Mouse (Mus musculus): ENCODE results near the gene Aurka. TPM values are rescaled to one million over a fixed set of nuclear protein-coding genes. Genes with fewer than 3 reads are reported as not detected.

Aurka gene
- 4.4 and 9.9 TPM in 2 replicates for polyA plus RNA-seq (2012; rRNA removed)

GRCm38 (mm10) chr2:172370411-172371223 lies at the start of gene Aurka, which contains the start of gene Cstf1:
Gene Aurka, minus strand, starts transcription at chr2:172370535.
Gene Cstf1, plus strand, starts transcription at chr2:172370681.
- TF ChIP-seq POLR2A (IDR thresholded peaks at IDR 0.05; ENCODE audit: low read depth, low read length), result peak; percentile 47
- no peak for TF ChIP-seq CTCF (IDR thresholded peaks at IDR 0.05; ENCODE audit: extremely low read depth, insufficient read length, insufficient replicate concordance, low read depth, low read length)
- peak within 1 kb of the TSS; percentile 83 for H3K27ac ChIP-seq (ENCODE audit: insufficient read depth, low read depth, low read length)
- peaks cover 18% of the 10 kb centered on the region for H3K36me3 ChIP-seq (ENCODE audit: control insufficient read depth, insufficient read depth, low read length)
- H3K27me3 ChIP-seq (ENCODE audit: control insufficient read depth, insufficient read depth, low read length), result no peaks in the 10 kb centered on the region
- H3K4me3 ChIP-seq (ENCODE audit: low read depth, low read length), result peak within 1 kb of the TSS; percentile 85
- peaks cover 5% of the 10 kb centered on the region for H3K4me1 ChIP-seq (ENCODE audit: control insufficient read depth, insufficient read depth, insufficient read length, low read length)
- under 1% methylated on average over 66 of the region's 66 CpGs for WGBS

- TF ChIP-seq POLR2A (IDR thresholded peaks at IDR 0.05; ENCODE audit: low read depth, low read length), result no peak
- no peak for TF ChIP-seq CTCF (IDR thresholded peaks at IDR 0.05; ENCODE audit: extremely low read depth, insufficient read length, insufficient replicate concordance, low read depth, low read length)
- H3K27ac ChIP-seq (ENCODE audit: insufficient read depth, low read depth, low read length), result no peak overlapping the region
- no peaks in the 10 kb centered on the region for H3K36me3 ChIP-seq (ENCODE audit: control insufficient read depth, insufficient read depth, low read length)
- H3K4me1 ChIP-seq (ENCODE audit: control insufficient read depth, insufficient read depth, insufficient read length, low read length), result no peaks in the 10 kb centered on the region
- H3K27me3 ChIP-seq (ENCODE audit: control insufficient read depth, insufficient read depth, low read length), result no peaks in the 10 kb centered on the region
- H3K4me3 ChIP-seq (ENCODE audit: low read depth, low read length), result no peak overlapping the region
- WGBS, result 87% methylated on average over 5 of the region's 5 CpGs
Observed at GRCm38 (mm10) chr2:172418208-172418607, 47.9 kb upstream of the Aurka start.

DNA sequence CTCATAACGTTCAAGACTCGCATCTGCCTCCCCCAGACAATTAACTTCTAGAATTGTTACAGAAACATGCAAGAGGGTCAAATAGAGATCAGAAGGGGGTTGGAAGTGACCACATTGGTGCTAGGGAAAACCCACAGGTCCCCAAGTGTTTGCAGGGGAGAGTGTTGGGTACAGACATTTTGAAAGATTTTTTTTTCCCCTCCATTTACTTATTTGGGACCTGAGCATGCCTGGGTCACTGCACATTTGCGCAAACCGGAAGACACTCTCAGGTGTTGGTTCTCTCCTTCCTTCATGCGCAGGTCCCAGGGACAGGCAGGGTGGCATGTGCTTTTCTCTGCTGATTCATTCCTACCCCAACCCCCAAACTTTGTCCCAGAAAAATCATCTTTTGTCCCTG lies 46.5 kb upstream of the Aurka start:
- WGBS, result 78% methylated on average over 5 of the region's 5 CpGs
- Histone ChIP-seq H3K27ac (ENCODE audit: insufficient read depth, low read depth, low read length) (no peak overlapping the region), H3K4me3 (ENCODE audit: low read depth, low read length) (no peak overlapping the region), H3K27me3 (ENCODE audit: control insufficient read depth, insufficient read depth, low read length) (no peaks in the 10 kb centered on the region), H3K36me3 (ENCODE audit: control insufficient read depth, insufficient read depth, low read length) (no peaks in the 10 kb centered on the region), H3K4me1 (ENCODE audit: control insufficient read depth, insufficient read depth, insufficient read length, low read length) (no peaks in the 10 kb centered on the region)
- TF ChIP-seq CTCF (IDR thresholded peaks at IDR 0.05; ENCODE audit: extremely low read depth, insufficient read length, insufficient replicate concordance, low read depth, low read length) (no peak), POLR2A (IDR thresholded peaks at IDR 0.05; ENCODE audit: low read depth, low read length) (no peak)

GRCm38 (mm10) chr2:172416218-172416617 lies 45.9 kb upstream of the Aurka start:
- H3K4me3 ChIP-seq (ENCODE audit: low read depth, low read length), result no peak overlapping the region
- no peak overlapping the region for H3K27ac ChIP-seq (ENCODE audit: insufficient read depth, low read depth, low read length)
- 60% methylated on average over 12 of the region's 12 CpGs for WGBS
- no peaks in the 10 kb centered on the region for H3K36me3 ChIP-seq (ENCODE audit: control insufficient read depth, insufficient read depth, low read length)
- no peaks in the 10 kb centered on the region for H3K27me3 ChIP-seq (ENCODE audit: control insufficient read depth, insufficient read depth, low read length)
- H3K4me1 ChIP-seq (ENCODE audit: control insufficient read depth, insufficient read depth, insufficient read length, low read length), result no peaks in the 10 kb centered on the region
- no peak for TF ChIP-seq POLR2A (IDR thresholded peaks at IDR 0.05; ENCODE audit: low read depth, low read length)
- TF ChIP-seq CTCF (IDR thresholded peaks at IDR 0.05; ENCODE audit: extremely low read depth, insufficient read length, insufficient replicate concordance, low read depth, low read length), result no peak

DNA sequence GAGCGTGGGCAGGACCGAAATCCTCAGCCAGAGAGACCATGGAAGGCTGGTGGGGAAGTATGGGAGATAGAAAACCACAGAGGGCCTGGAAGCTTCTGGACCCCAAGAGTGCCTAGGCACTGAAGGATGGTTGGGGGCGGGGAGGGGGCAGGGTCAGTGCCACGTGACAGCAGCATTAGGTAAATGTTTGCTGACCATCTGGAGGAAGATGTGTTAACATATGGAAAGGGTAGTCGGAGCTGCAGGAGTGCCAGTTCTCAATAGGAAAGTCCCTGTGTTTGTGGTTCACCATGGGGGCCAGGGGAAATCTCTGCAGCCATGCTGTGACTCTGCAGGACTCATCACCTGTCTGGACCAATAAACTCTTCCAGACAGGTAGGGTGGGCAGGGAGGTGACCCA lies 43.6 kb upstream of the Aurka start:
- TF ChIP-seq CTCF (IDR thresholded peaks at IDR 0.05; ENCODE audit: extremely low read depth, insufficient read length, insufficient replicate concordance, low read depth, low read length) (no peak), POLR2A (IDR thresholded peaks at IDR 0.05; ENCODE audit: low read depth, low read length) (no peak)
- Histone ChIP-seq H3K4me1 (ENCODE audit: control insufficient read depth, insufficient read depth, insufficient read length, low read length) (no peaks in the 10 kb centered on the region), H3K27ac (ENCODE audit: insufficient read depth, low read depth, low read length) (no peak overlapping the region), H3K36me3 (ENCODE audit: control insufficient read depth, insufficient read depth, low read length) (no peaks in the 10 kb centered on the region), H3K27me3 (ENCODE audit: control insufficient read depth, insufficient read depth, low read length) (no peaks in the 10 kb centered on the region), H3K4me3 (ENCODE audit: low read depth, low read length) (no peak overlapping the region)
- WGBS, result 50% methylated on average over 5 of the region's 5 CpGs

GRCm38 (mm10) chr2:172413273-172413672 lies 42.9 kb upstream of the Aurka start:
- Histone ChIP-seq H3K4me3 (ENCODE audit: low read depth, low read length) (no peak overlapping the region), H3K27ac (ENCODE audit: insufficient read depth, low read depth, low read length) (no peak overlapping the region), H3K4me1 (ENCODE audit: control insufficient read depth, insufficient read depth, insufficient read length, low read length) (no peaks in the 10 kb centered on the region), H3K27me3 (ENCODE audit: control insufficient read depth, insufficient read depth, low read length) (no peaks in the 10 kb centered on the region), H3K36me3 (ENCODE audit: control insufficient read depth, insufficient read depth, low read length) (no peaks in the 10 kb centered on the region)
- no peak for TF ChIP-seq POLR2A (IDR thresholded peaks at IDR 0.05; ENCODE audit: low read depth, low read length)
- no peak for TF ChIP-seq CTCF (IDR thresholded peaks at IDR 0.05; ENCODE audit: extremely low read depth, insufficient read length, insufficient replicate concordance, low read depth, low read length)
- 22% methylated on average over 4 of the region's 4 CpGs for WGBS

- Histone ChIP-seq H3K27ac (ENCODE audit: insufficient read depth, low read depth, low read length) (no peak overlapping the region), H3K4me3 (ENCODE audit: low read depth, low read length) (peak overlapping the region; percentile 15; the same call in 1 of the 2 replicates), H3K27me3 (ENCODE audit: control insufficient read depth, insufficient read depth, low read length) (no peaks in the 10 kb centered on the region), H3K36me3 (ENCODE audit: control insufficient read depth, insufficient read depth, low read length) (no peaks in the 10 kb centered on the region), H3K4me1 (ENCODE audit: control insufficient read depth, insufficient read depth, insufficient read length, low read length) (no peaks in the 10 kb centered on the region)
- 21% methylated on average over 9 of the region's 9 CpGs for WGBS
- no peak for TF ChIP-seq POLR2A (IDR thresholded peaks at IDR 0.05; ENCODE audit: low read depth, low read length)
- TF ChIP-seq CTCF (IDR thresholded peaks at IDR 0.05; ENCODE audit: extremely low read depth, insufficient read length, insufficient replicate concordance, low read depth, low read length), result no peak
Observed at GRCm38 (mm10) chr2:172412454-172412853, 42.1 kb upstream of the Aurka start.
